Mouse (Mus musculus) embryo, embryonic 11.5 days (tissue): Measurements from ENCODE around the gene Tmbim6.

ENCODE experiments used
- DNase-seq: peaks from one replicate; pipeline ENCODE4 v3.0.0-alpha.2; 2012; ENCODE audit warnings: low read depth, low spot score

The Tmbim6 gene

DNA sequence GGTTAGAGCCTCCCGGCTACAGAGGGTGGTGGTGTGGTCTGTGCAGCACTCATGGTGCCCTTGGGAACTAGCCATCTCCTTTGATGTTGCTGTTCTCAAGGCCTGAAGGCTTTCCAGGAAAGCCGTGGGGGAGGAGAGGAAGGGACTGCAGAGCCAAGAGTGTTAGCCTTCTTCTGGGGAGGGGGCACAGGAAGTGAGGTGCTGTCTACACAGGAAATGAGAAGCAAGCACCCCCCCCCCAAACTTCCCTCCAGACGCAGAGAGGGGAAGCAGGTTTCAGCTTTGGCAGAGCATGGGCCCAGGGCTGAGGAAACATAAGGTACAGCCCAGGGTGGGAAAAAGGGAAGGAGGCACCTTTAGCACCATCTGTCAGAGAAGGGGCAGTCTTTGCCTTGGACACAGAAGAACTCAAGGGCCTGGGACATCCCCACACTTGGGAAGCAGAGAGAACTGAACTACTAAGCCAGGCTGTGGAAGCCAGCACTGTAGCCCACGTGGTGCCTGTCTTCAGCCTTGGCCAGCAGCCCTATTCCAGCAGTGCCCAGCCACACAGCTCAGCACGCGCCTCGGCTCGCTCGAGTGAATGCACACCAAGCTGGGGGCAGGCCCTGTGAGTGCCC, 56.6 kb downstream of the Tmbim6 start:
- no peak for DNase-seq

DNA sequence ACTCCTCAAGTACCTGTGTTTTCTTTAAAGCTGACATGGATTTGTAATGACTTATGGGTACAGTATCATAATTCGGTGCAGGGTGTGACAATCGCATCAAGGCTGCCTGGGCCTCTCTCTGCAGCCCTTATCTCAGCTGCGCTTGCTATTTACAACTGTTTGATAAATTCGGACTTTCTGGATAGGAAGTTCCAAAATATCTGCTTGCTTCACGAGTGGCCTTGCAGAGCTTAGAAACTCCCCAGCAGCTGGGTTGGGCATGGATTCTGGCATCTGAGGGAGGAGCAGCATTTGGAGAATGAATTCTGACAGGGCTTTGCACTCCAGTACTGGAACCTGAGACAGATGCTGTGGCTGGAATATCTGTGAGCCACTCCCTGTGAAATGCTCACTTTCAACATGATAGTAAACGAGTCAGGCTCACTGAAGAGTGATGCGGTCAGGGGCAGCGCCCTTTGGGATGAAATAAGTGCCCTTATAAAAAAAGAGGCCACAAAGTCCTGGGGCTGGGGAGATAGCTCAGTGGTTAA, 57.1 kb downstream of the Tmbim6 start:
- no peak for DNase-seq

DNA sequence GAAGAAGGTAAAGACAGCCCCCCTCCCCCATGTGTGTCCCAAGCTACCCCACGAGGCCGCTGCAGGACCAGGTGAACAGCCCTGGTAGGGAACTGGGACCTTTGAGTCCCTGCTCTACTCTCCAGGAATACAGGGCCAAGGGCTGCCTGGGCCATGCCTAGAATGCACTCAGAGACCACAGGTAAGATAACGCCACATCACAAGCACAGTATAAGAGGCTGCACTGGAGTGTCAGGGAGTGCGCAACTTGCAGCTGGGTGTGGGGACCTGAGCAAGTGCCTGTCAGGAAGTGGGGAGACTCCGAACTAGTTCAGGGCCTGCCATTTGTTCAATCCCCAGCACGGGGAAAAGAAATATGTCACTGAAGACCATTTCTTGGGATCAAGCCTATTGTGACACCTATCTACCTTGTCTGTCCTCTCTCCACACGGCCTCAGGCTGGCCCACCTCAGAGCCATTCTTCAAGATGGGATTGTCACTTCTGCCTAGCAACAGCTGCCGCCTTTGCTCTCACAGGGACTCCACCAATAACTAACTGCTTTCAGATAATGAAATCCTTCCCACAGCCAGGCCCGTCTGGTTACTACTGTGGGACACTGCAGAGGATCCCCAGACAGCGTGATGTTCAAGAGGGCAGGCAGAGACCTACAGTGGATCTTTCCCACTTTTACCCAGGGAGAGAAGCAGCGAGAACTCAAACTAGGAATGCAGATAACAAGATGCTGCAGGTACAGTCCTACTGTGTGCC, 60.6 kb downstream of the Tmbim6 start:
- no peak for DNase-seq

- no peak for DNase-seq
Observed at GRCm38 (mm10) chr15:99454585-99455279, 62.0 kb downstream of the Tmbim6 start.

- DNase-seq, result no peak
Observed at GRCm38 (mm10) chr15:99455415-99455814, 62.7 kb downstream of the Tmbim6 start.

GRCm38 (mm10) chr15:99456338-99456962, 63.8 kb downstream of the Tmbim6 start:
- no peak for DNase-seq

DNA sequence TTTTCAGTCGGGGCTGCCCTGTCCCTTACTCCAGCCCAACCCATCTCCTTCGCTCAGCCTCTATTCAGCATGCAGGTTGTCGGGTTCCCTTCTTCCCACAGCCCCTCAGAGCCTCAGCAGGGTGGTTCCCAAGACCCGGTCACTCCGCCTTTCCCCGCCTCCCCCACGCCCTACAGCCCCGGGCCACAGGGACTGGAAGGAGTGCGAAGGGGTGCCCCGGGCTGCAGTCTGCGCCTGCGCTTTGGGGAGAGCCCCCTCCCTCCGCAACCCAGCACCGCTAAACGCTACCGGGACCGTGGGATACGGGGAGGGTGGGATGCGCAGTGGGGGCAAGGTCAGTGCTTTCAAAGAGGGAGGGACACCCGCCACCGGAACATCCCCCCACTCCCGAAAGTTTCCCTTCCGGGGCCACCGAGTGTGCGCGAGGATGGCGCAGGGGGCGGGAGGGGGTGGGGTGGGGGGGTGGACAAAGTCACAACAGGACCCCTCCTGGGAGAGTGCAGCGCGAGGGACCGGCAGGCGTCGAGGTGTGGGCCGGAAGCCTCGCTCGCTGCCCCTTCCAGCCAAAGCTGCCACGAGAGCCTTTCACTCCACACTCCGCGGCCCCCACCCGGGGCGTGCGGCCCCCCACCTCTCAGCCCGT, 64.4 kb downstream of the Tmbim6 start:
- peak; percentile 45 for DNase-seq

GRCm38 (mm10) chr15:99457606-99458401, 65.1 kb downstream of the Tmbim6 start, which contains the start of gene Nckap5l:
TSS of gene Nckap5l (minus strand) at chr15:99457748.
- peak; percentile 92 for DNase-seq
